15 mouse cellular contexts compared by ENCODE assay signal in genomic region chr14:24196947-24197346, GRCm38 (mm10). TPM values are rescaled to one million over a fixed set of nuclear protein-coding genes. Genes with fewer than 3 reads are reported as not detected.
DNase-seq lines count a peak whose midpoint lies in the region; ATAC-seq lines count a peak whose summit lies in the region.
"Had no signal": no experiment of that assay in that cellular context is flagged by ENCODE, and none has a peak within 500 bp of the region (broad histone marks: within the 10 kb centered on the region; RNA-seq: fewer than 3 reads in every experiment).

No protein-coding gene starts in this region.

- no peak overlapping the region for H3K4me2 ChIP-seq in embryonic facial prominence, embryonic 13.5 days
- H3K4me2 ChIP-seq in kidney, embryonic 16.5 days (replicated peaks; ENCODE audit: low read depth, low read length) = no peak overlapping the region
- H3K4me2 ChIP-seq: embryonic facial prominence, embryonic 12.5 days; intestine, embryonic 15.5 days had no signal

- 82% methylated on average over 6 of the region's 6 CpGs for WGBS in embryonic facial prominence, embryonic 13.5 days
- WGBS in embryonic facial prominence, embryonic 10.5 days = 86% methylated on average over 6 of the region's 6 CpGs
- 76% methylated on average over 6 of the region's 6 CpGs for WGBS in kidney, embryonic 16.5 days

- no peaks in the 10 kb centered on the region for H3K9me3 ChIP-seq in embryonic facial prominence, embryonic 13.5 days
- H3K9me3 ChIP-seq in embryonic facial prominence, embryonic 10.5 days = no peaks in the 10 kb centered on the region
- H3K9me3 ChIP-seq in kidney, embryonic 16.5 days (ENCODE audit: low read length) = no peaks in the 10 kb centered on the region
- H3K9me3 ChIP-seq: embryonic facial prominence, embryonic 12.5 days; intestine, embryonic 15.5 days had no signal

- ATAC-seq in embryonic facial prominence, embryonic 13.5 days (ENCODE audit: insufficient number of reproducible peaks, insufficient read depth, low FRiP score, low TSS enrichment, low read depth) = no peak
- ATAC-seq in kidney, embryonic 16.5 days (ENCODE audit: low FRiP score, low TSS enrichment) = no peak
- ATAC-seq: intestine, embryonic 15.5 days had no signal

- H3K36me3 ChIP-seq in embryonic facial prominence, embryonic 13.5 days = peaks cover 56% of the 10 kb centered on the region
- peaks cover 67% of the 10 kb centered on the region for H3K36me3 ChIP-seq in embryonic facial prominence, embryonic 10.5 days (replicated peaks)
- 0 out of 2 replicates have a peak, but pooled peaks cover 3% of the 10 kb centered on the region for H3K36me3 ChIP-seq in kidney, embryonic 16.5 days (ENCODE audit: insufficient read depth, low read length)
- H3K36me3 ChIP-seq: intestine, embryonic 15.5 days had no signal

- H3K4me3 ChIP-seq in embryonic facial prominence, embryonic 13.5 days = no peak overlapping the region
- no peak overlapping the region for H3K4me3 ChIP-seq in embryonic facial prominence, embryonic 10.5 days
- no peak overlapping the region for H3K4me3 ChIP-seq in kidney, embryonic 16.5 days (ENCODE audit: low read length)
- H3K4me3 ChIP-seq: embryonic facial prominence, embryonic 12.5 days; intestine, embryonic 15.5 days had no signal

- DNase-seq in embryonic facial prominence, embryonic 10.5 days (ENCODE audit: low spot score) = no peak
- DNase-seq in kidney, postnatal 10 days = peak; percentile 51
- peak; percentile 79 for DNase-seq in NIH3T3 (ENCODE audit: low read depth)
- DNase-seq in gastrocnemius, postnatal 14 days = peak; percentile 67
- no peak for DNase-seq in cerebellum, adult 9-11 months
- DNase-seq in urinary bladder, adult 2 months (ENCODE audit: low spot score) = no peak
- DNase-seq: B cell, adult 2 months; cerebellum, adult 2 months; layer of hippocampus, adult 9-11 months; liver; thymus, adult 18-20 months had no signal

- intact Hi-C loops in gastrocnemius, postnatal 14 days (cut with DNase I; ENCODE audit: low total_unique reads) = no loop called here

- peaks cover 31% of the 10 kb centered on the region for H3K4me1 ChIP-seq in embryonic facial prominence, embryonic 13.5 days
- peaks cover 14% of the 10 kb centered on the region for H3K4me1 ChIP-seq in embryonic facial prominence, embryonic 10.5 days
- H3K4me1 ChIP-seq in kidney, embryonic 16.5 days (ENCODE audit: insufficient read depth, low read length) = peaks cover 12% of the 10 kb centered on the region

- H3K27me3 ChIP-seq in embryonic facial prominence, embryonic 13.5 days = no peaks in the 10 kb centered on the region
- no peaks in the 10 kb centered on the region for H3K27me3 ChIP-seq in embryonic facial prominence, embryonic 10.5 days (replicated peaks; ENCODE audit: low read depth, poor library complexity, severe bottlenecking)
- H3K27me3 ChIP-seq in kidney, embryonic 16.5 days (ENCODE audit: insufficient read depth, low read length) = no peaks in the 10 kb centered on the region
- H3K27me3 ChIP-seq: embryonic facial prominence, embryonic 12.5 days; intestine, embryonic 15.5 days had no signal

- H3K9ac ChIP-seq in embryonic facial prominence, embryonic 13.5 days = no peak overlapping the region
- H3K9ac ChIP-seq in kidney, embryonic 16.5 days (replicated peaks; ENCODE audit: low read length) = no peak overlapping the region
- H3K9ac ChIP-seq: embryonic facial prominence, embryonic 12.5 days; intestine, embryonic 15.5 days had no signal

- peak overlapping the region; percentile 60; the same call in 1 of the 2 replicates for H3K27ac ChIP-seq in embryonic facial prominence, embryonic 13.5 days
- H3K27ac ChIP-seq in embryonic facial prominence, embryonic 10.5 days (replicated peaks) = no peak overlapping the region
- H3K27ac ChIP-seq in kidney, embryonic 16.5 days (ENCODE audit: low read length) = no peak overlapping the region
- H3K27ac ChIP-seq: embryonic facial prominence, embryonic 12.5 days; intestine, embryonic 15.5 days had no signal

RNA-seq across cellular contexts. Expression of gene Dlg5, which starts 48.8 kb away (rescaled TPM):
- polyA plus RNA-seq in embryonic facial prominence, embryonic 13.5 days (2015; fragmentation: Nextera tagmentation; extraction: Ambion mirVana) = 27.3 and 34.2 TPM in 2 replicates
- polyA plus RNA-seq in embryonic facial prominence, embryonic 10.5 days (2016; fragmentation: Nextera tagmentation; extraction: Ambion mirVana) = 21.1 and 23.5 TPM in 2 replicates
- 13.7 and 15.9 TPM in 2 replicates for polyA plus RNA-seq in kidney, embryonic 16.5 days (2015; fragmentation: Nextera tagmentation; extraction: Ambion mirVana)
- total RNA-seq in gastrocnemius, postnatal 14 days (2021) = 1 to 10 TPM; 8.7 to 9.4 TPM
- 19.2 and 24.0 TPM in 2 replicates for polyA plus RNA-seq in urinary bladder, adult 2 months (2012; rRNA removed)

Comparison
In these comparisons a context has a peak if more than half of its experiments do, and no peak if none do; other contexts are left out.
1. DNase-seq: peak in kidney, postnatal 10 days (single experiment), NIH3T3 (single experiment) and gastrocnemius, postnatal 14 days (single experiment); none in embryonic facial prominence, embryonic 10.5 days (single experiment), cerebellum, adult 9-11 months (single experiment) and urinary bladder, adult 2 months (single experiment).